Mouse (Mus musculus): ENCODE results near the gene Ddx23.

- TF ChIP-seq CTCF (IDR thresholded peaks at IDR 0.05; ENCODE audit: borderline replicate concordance, control insufficient read depth, extremely low read depth, insufficient read depth, low read length, poor library complexity) (peak; percentile 98), POLR2A (IDR thresholded peaks at IDR 0.05; ENCODE audit: control insufficient read depth, extremely low read depth, insufficient read depth, low read length, poor library complexity) (no peak)
These were observed 36.8 kb upstream of the Ddx23 start for GRCm38 (mm10) chr15:98699190-98700105.

Measured in thymus, adult 2 months (tissue).